Mouse (Mus musculus) forebrain, embryonic 13.5 days (tissue): ENCODE results near the gene Gck. TPM values are rescaled to one million over a fixed set of nuclear protein-coding genes. Genes with fewer than 3 reads are reported as not detected.
"Not testable (repeated sequence)": the region's sequence is repeated elsewhere in the genome, so short reads cannot be mapped to it uniquely, and the experiment has no call there.

ENCODE experiments used
- ATAC-seq: fragments of 200-750 bp; cut with Nextera tagmentation; 2 replicates; pipeline ENCODE4 v1.8.0; 2017
- H3K27ac ChIP-seq: fragments of 300-500 bp; sonication (generic); 2 replicates; pipeline ENCODE4 v1.5.1; 2015; ENCODE audit warnings: inconsistent platforms, mild to moderate bottlenecking, moderate library complexity
- H3K27me3 ChIP-seq: fragments of 300-500 bp; sonication (generic); 2 replicates; pipeline ENCODE4 v1.6.1; 2015; ENCODE audit warnings: mild to moderate bottlenecking, inconsistent platforms
- H3K36me3 ChIP-seq: fragments of 300-500 bp; sonication (generic); 2 replicates; pipeline ENCODE4 v1.6.1; 2015; ENCODE audit warnings: mild to moderate bottlenecking, inconsistent platforms; ENCODE audit not compliant: poor library complexity, severe bottlenecking
- H3K4me1 ChIP-seq: fragments of 300-500 bp; sonication (generic); 2 replicates; pipeline ENCODE4 v1.6.1; 2015; ENCODE audit warnings: inconsistent platforms
- H3K4me2 ChIP-seq: fragments of 300-500 bp; sonication (generic); 2 replicates; pipeline ENCODE4 v1.6.1; 2015; ENCODE audit warnings: inconsistent platforms, mild to moderate bottlenecking, moderate library complexity
- H3K4me3 ChIP-seq: fragments of 300-500 bp; sonication (generic); 2 replicates; pipeline ENCODE4 v1.5.1; 2015; ENCODE audit warnings: mild to moderate bottlenecking, inconsistent platforms
- H3K9ac ChIP-seq: fragments of 300-500 bp; sonication (generic); 2 replicates; pipeline ENCODE4 v1.6.1; 2015; ENCODE audit warnings: mild to moderate bottlenecking, inconsistent platforms
- H3K9me3 ChIP-seq: fragments of 300-500 bp; sonication (generic); replicated peaks from 2 replicates; pipeline ENCODE4 v1.6.1; 2016; ENCODE audit warnings: inconsistent platforms
- WGBS: fragments of 180-500 bp; shearing (Covaris S2); methylation state at CpG from one replicate; pipeline ENCODE4 v1.1.7; 2015; 5-methylcytosine and 5-hydroxymethylcytosine counted together
- polyA plus RNA-seq: library from polyadenylated mRNA; unstranded; fragments of >200 nt; fragmentation: Nextera tagmentation; extraction: Ambion mirVana; gene quantifications from 2 replicates; pipeline ENCODE4 v1.2.1, GENCODE M21; 2015

Gck gene
- polyA plus RNA-seq, 1 experiment from 2014 or later = 5.8 TPM

GRCm38 (mm10) chr11:5953130-5953765 lies 3.4 kb upstream of the Gck start:
- no peak overlapping the region for H3K4me3 ChIP-seq
- no peaks in the 10 kb centered on the region; the same call in 1 of the 2 replicates for H3K36me3 ChIP-seq
- H3K9ac ChIP-seq = no peak overlapping the region
- no peaks in the 10 kb centered on the region for H3K27me3 ChIP-seq
- no peak for ATAC-seq
- 33% methylated on average over 8 of the region's 8 CpGs for WGBS
- no peak overlapping the region for H3K27ac ChIP-seq
- H3K4me1 ChIP-seq = peaks cover 30% of the 10 kb centered on the region
- no peaks in the 10 kb centered on the region for H3K9me3 ChIP-seq
- H3K4me2 ChIP-seq = no peak overlapping the region

GRCm38 (mm10) chr11:5952501-5952900 lies 2.6 kb upstream of the Gck start:
- no peaks in the 10 kb centered on the region for H3K36me3 ChIP-seq
- no peak overlapping the region for H3K4me2 ChIP-seq
- H3K4me1 ChIP-seq = peaks cover 28% of the 10 kb centered on the region
- ATAC-seq = no peak
- no peaks in the 10 kb centered on the region for H3K27me3 ChIP-seq
- no peak overlapping the region for H3K27ac ChIP-seq
- 94% methylated on average over 5 of the region's 5 CpGs for WGBS
- no peak overlapping the region for H3K9ac ChIP-seq
- H3K4me3 ChIP-seq = no peak overlapping the region
- no peaks in the 10 kb centered on the region for H3K9me3 ChIP-seq

- 62% methylated on average over 10 of the region's 10 CpGs for WGBS
- Histone ChIP-seq H3K9ac (peak overlapping the region; percentile 6; the same call in 1 of the 2 replicates), H3K4me2 (no peak overlapping the region), H3K36me3 (no peaks in the 10 kb centered on the region), H3K4me3 (no peak overlapping the region), H3K9me3 (no peaks in the 10 kb centered on the region), H3K4me1 (peaks cover 9% of the 10 kb centered on the region), H3K27ac (no peak overlapping the region), H3K27me3 (no peaks in the 10 kb centered on the region)
- ATAC-seq = no peak
Observed at GRCm38 (mm10) chr11:5948546-5949250, 1.2 kb downstream of the Gck start.

GRCm38 (mm10) chr11:5947796-5948195 lies 2.1 kb downstream of the Gck start:
- Histone ChIP-seq H3K4me2 (no peak overlapping the region), H3K9me3 (no peaks in the 10 kb centered on the region), H3K9ac (no peak overlapping the region), H3K27ac (no peak overlapping the region), H3K4me1 (peaks cover 9% of the 10 kb centered on the region), H3K36me3 (no peaks in the 10 kb centered on the region), H3K4me3 (no peak overlapping the region), H3K27me3 (no peaks in the 10 kb centered on the region)
- ATAC-seq = no peak
- WGBS = 74% methylated on average over 4 of the region's 4 CpGs

- no peak overlapping the region for H3K4me2 ChIP-seq
- 83% methylated on average over 2 of the region's 2 CpGs for WGBS
- no peak for ATAC-seq
- no peak overlapping the region for H3K27ac ChIP-seq
- no peak overlapping the region for H3K4me3 ChIP-seq
- no peaks in the 10 kb centered on the region for H3K27me3 ChIP-seq
- peaks cover 7% of the 10 kb centered on the region for H3K4me1 ChIP-seq
- no peaks in the 10 kb centered on the region for H3K36me3 ChIP-seq
- H3K9me3 ChIP-seq = no peaks in the 10 kb centered on the region
- H3K9ac ChIP-seq = no peak overlapping the region
Observed at GRCm38 (mm10) chr11:5945096-5945495, 4.8 kb downstream of the Gck start.

GRCm38 (mm10) chr11:5942966-5943365 lies 6.9 kb downstream of the Gck start:
- WGBS = 62% methylated on average over 6 of the region's 6 CpGs
- no peak for ATAC-seq
- H3K4me2 ChIP-seq = no peak overlapping the region

GRCm38 (mm10) chr11:5934531-5934930 lies 15.3 kb downstream of the Gck start:
- not testable (repeated sequence) for ATAC-seq, H3K9me3 ChIP-seq
- WGBS = 94% methylated on average over 11 of the region's 11 CpGs

More at GRCm38 (mm10) chr11:5942966-5943365, 6.9 kb downstream of the Gck start:
- Histone ChIP-seq H3K36me3 (no peaks in the 10 kb centered on the region), H3K9me3 (no peaks in the 10 kb centered on the region), H3K27me3 (no peaks in the 10 kb centered on the region), H3K27ac (no peak overlapping the region; the same call in 1 of the 2 replicates), H3K4me1 (no peaks in the 10 kb centered on the region), H3K4me3 (no peak overlapping the region), H3K9ac (no peak overlapping the region)

GRCm38 (mm10) chr11:5931947-5932346 lies 17.9 kb downstream of the Gck start:
- H3K36me3 ChIP-seq, H3K9me3 ChIP-seq, H3K4me1 ChIP-seq, H3K9ac ChIP-seq, ATAC-seq, H3K27ac ChIP-seq, H3K4me3 ChIP-seq, H3K4me2 ChIP-seq, H3K27me3 ChIP-seq: not testable (repeated sequence)
- WGBS = 87% methylated on average over 6 of the region's 6 CpGs

More at GRCm38 (mm10) chr11:5934531-5934930, 15.3 kb downstream of the Gck start:
- not testable (repeated sequence) for H3K4me2 ChIP-seq, H3K9ac ChIP-seq, H3K4me3 ChIP-seq, H3K27ac ChIP-seq, H3K4me1 ChIP-seq, H3K27me3 ChIP-seq, H3K36me3 ChIP-seq

GRCm38 (mm10) chr11:5930578-5930977 lies 19.3 kb downstream of the Gck start:
- H3K4me3 ChIP-seq = no peak overlapping the region
- WGBS = 58% methylated on average over 1 of the region's 1 CpGs
- no peak overlapping the region for H3K9ac ChIP-seq
- no peak for ATAC-seq
- H3K27me3 ChIP-seq = peaks cover 2% of the 10 kb centered on the region; the same call in 1 of the 2 replicates
- no peak overlapping the region for H3K27ac ChIP-seq
- H3K4me2 ChIP-seq = no peak overlapping the region
- H3K9me3 ChIP-seq = 0 out of 2 replicates have a peak, but pooled peaks cover 3% of the 10 kb centered on the region
- no peaks in the 10 kb centered on the region for H3K36me3 ChIP-seq
- no peaks in the 10 kb centered on the region for H3K4me1 ChIP-seq

- Histone ChIP-seq H3K9me3 (0 out of 2 replicates have a peak, but pooled peaks cover 3% of the 10 kb centered on the region), H3K27me3 (peaks cover 2% of the 10 kb centered on the region; the same call in 1 of the 2 replicates), H3K4me3 (no peak overlapping the region), H3K27ac (no peak overlapping the region), H3K4me2 (no peak overlapping the region), H3K36me3 (no peaks in the 10 kb centered on the region), H3K4me1 (no peaks in the 10 kb centered on the region), H3K9ac (no peak overlapping the region)
- WGBS = 89% methylated on average over 3 of the region's 3 CpGs
- no peak for ATAC-seq
Observed at GRCm38 (mm10) chr11:5926696-5927220, 23.1 kb downstream of the Gck start.

- H3K4me1 ChIP-seq = no peaks in the 10 kb centered on the region
- H3K36me3 ChIP-seq = no peaks in the 10 kb centered on the region
- 65% methylated on average over 8 of the region's 8 CpGs for WGBS
- no peak overlapping the region for H3K4me3 ChIP-seq
- no peak overlapping the region for H3K4me2 ChIP-seq
- no peak overlapping the region for H3K9ac ChIP-seq
- no peak for ATAC-seq
- H3K27me3 ChIP-seq = no peaks in the 10 kb centered on the region
- no peaks in the 10 kb centered on the region for H3K9me3 ChIP-seq
- H3K27ac ChIP-seq = no peak overlapping the region
Observed at GRCm38 (mm10) chr11:5924699-5925098, 25.2 kb downstream of the Gck start.

GRCm38 (mm10) chr11:5920323-5920960 lies 29.4 kb downstream of the Gck start:
- no peak for ATAC-seq
- Histone ChIP-seq H3K4me3 (no peak overlapping the region), H3K27me3 (no peaks in the 10 kb centered on the region), H3K4me2 (no peak overlapping the region), H3K4me1 (no peaks in the 10 kb centered on the region), H3K9me3 (no peaks in the 10 kb centered on the region), H3K27ac (no peak overlapping the region), H3K9ac (no peak overlapping the region), H3K36me3 (no peaks in the 10 kb centered on the region)
- WGBS = 44% methylated on average over 11 of the region's 17 CpGs
